Mouse (Mus musculus) lung, postnatal 0 days (tissue): ENCODE data around the gene Rad51b.

ENCODE experiments used
- CTCF ChIP-seq: IDR thresholded peaks from 2 replicates; pipeline ENCODE4 v1.5.1; 2016; ENCODE audit warnings: antibody characterized with exemption, mild to moderate bottlenecking
- EP300 ChIP-seq: IDR thresholded peaks from 2 replicates; pipeline ENCODE4 v1.6.1; 2016; ENCODE audit warnings: antibody characterized with exemption, mild to moderate bottlenecking, control low read depth

GRCm38 (mm10) chr12:79404494-79404893 lies 107.4 kb downstream of the Rad51b start:
- TF ChIP-seq EP300 (no peak), CTCF (no peak)
